Mouse (Mus musculus): ENCODE data around the gene Agap2. TPM values are rescaled to one million over a fixed set of nuclear protein-coding genes. Genes with fewer than 3 reads are reported as not detected.
"Not testable (repeated sequence)": the region's sequence is repeated elsewhere in the genome, so short reads cannot be mapped to it uniquely, and the experiment has no call there.

The Agap2 gene
- polyA plus RNA-seq, 1 experiment from 2014 or later: 0.50 TPM

- H3K9me3 ChIP-seq; H3K4me3 ChIP-seq; H3K36me3 ChIP-seq; H3K27ac ChIP-seq; DNase-seq (ENCODE audit: low spot score): not testable (repeated sequence)
- peaks cover 20% of the 10 kb centered on the region for H3K4me1 ChIP-seq
- peaks cover 32% of the 10 kb centered on the region for H3K27me3 ChIP-seq (ENCODE audit: insufficient read depth, poor library complexity, severe bottlenecking)
- WGBS: 74% methylated on average over 2 of the region's 2 CpGs
Observed at GRCm38 (mm10) chr10:127072969-127073368, 2.1 kb upstream of the Agap2 start.

GRCm38 (mm10) chr10:127073981-127074380 is 1.1 kb upstream of the Agap2 start:
- Histone ChIP-seq H3K4me3 (no peak overlapping the region), H3K27me3 (ENCODE audit: insufficient read depth, poor library complexity, severe bottlenecking) (peaks cover 42% of the 10 kb centered on the region), H3K36me3 (no peaks in the 10 kb centered on the region), H3K4me1 (peaks cover 23% of the 10 kb centered on the region), H3K9me3 (no peaks in the 10 kb centered on the region), H3K27ac (no peak overlapping the region)
- no peak for DNase-seq (ENCODE audit: low spot score)
- WGBS: 91% methylated on average over 1 of the region's 1 CpGs

GRCm38 (mm10) chr10:127075651-127076050 is 567 bp downstream of the Agap2 start:
- no peak for DNase-seq (ENCODE audit: low spot score)
- no peak overlapping the region for H3K27ac ChIP-seq

GRCm38 (mm10) chr10:127076082-127076481 is 998 bp downstream of the Agap2 start:
- DNase-seq (ENCODE audit: low spot score): no peak
- H3K9me3 ChIP-seq: no peaks in the 10 kb centered on the region
- H3K27ac ChIP-seq: no peak overlapping the region
- no peak overlapping the region for H3K4me3 ChIP-seq
- WGBS: 38% methylated on average over 4 of the region's 4 CpGs
- H3K4me1 ChIP-seq: peaks cover 33% of the 10 kb centered on the region
- no peaks in the 10 kb centered on the region for H3K36me3 ChIP-seq
- peaks cover 63% of the 10 kb centered on the region for H3K27me3 ChIP-seq (ENCODE audit: insufficient read depth, poor library complexity, severe bottlenecking)

More at GRCm38 (mm10) chr10:127075651-127076050, 567 bp downstream of the Agap2 start:
- 70% methylated on average over 8 of the region's 8 CpGs for WGBS
- peaks cover 59% of the 10 kb centered on the region for H3K27me3 ChIP-seq (ENCODE audit: insufficient read depth, poor library complexity, severe bottlenecking)
- peaks cover 33% of the 10 kb centered on the region for H3K4me1 ChIP-seq
- no peaks in the 10 kb centered on the region for H3K9me3 ChIP-seq
- H3K4me3 ChIP-seq: no peak overlapping the region
- no peaks in the 10 kb centered on the region for H3K36me3 ChIP-seq

- WGBS: 5% methylated on average over 10 of the region's 10 CpGs
- peaks cover 78% of the 10 kb centered on the region for H3K27me3 ChIP-seq (ENCODE audit: insufficient read depth, poor library complexity, severe bottlenecking)
- peaks cover 41% of the 10 kb centered on the region for H3K4me1 ChIP-seq
- H3K27ac ChIP-seq: no peak overlapping the region
- no peak for DNase-seq (ENCODE audit: low spot score)
- H3K36me3 ChIP-seq: no peaks in the 10 kb centered on the region
- H3K4me3 ChIP-seq: no peak overlapping the region
- H3K9me3 ChIP-seq: no peaks in the 10 kb centered on the region
Observed at GRCm38 (mm10) chr10:127077515-127077914, 2.4 kb downstream of the Agap2 start.

GRCm38 (mm10) chr10:127078001-127078676 is 3.1 kb downstream of the Agap2 start:
- Histone ChIP-seq H3K36me3 (no peaks in the 10 kb centered on the region), H3K27ac (no peak overlapping the region), H3K4me3 (peak overlapping the region; percentile 59), H3K4me1 (peaks cover 45% of the 10 kb centered on the region), H3K27me3 (ENCODE audit: insufficient read depth, poor library complexity, severe bottlenecking) (peaks cover 84% of the 10 kb centered on the region), H3K9me3 (no peaks in the 10 kb centered on the region)
- 4% methylated on average over 12 of the region's 12 CpGs for WGBS
- no peak for DNase-seq (ENCODE audit: low spot score)

GRCm38 (mm10) chr10:127078677-127079575 is 3.8 kb downstream of the Agap2 start:
- peak overlapping the region; percentile 67 for H3K27ac ChIP-seq
- WGBS: under 1% methylated on average over 47 of the region's 49 CpGs
- peaks cover 92% of the 10 kb centered on the region for H3K27me3 ChIP-seq (ENCODE audit: insufficient read depth, poor library complexity, severe bottlenecking)
- no peaks in the 10 kb centered on the region for H3K9me3 ChIP-seq
- H3K4me1 ChIP-seq: peaks cover 51% of the 10 kb centered on the region
- H3K4me3 ChIP-seq: peak overlapping the region; percentile 59
- DNase-seq (ENCODE audit: low spot score): no peak
- H3K36me3 ChIP-seq: no peaks in the 10 kb centered on the region

- no peak for DNase-seq (ENCODE audit: low spot score)
- no peaks in the 10 kb centered on the region for H3K9me3 ChIP-seq
- peak overlapping the region; percentile 59 for H3K4me3 ChIP-seq
- no peak overlapping the region for H3K27ac ChIP-seq
- no peaks in the 10 kb centered on the region for H3K36me3 ChIP-seq
- WGBS: 2% methylated on average over 67 of the region's 70 CpGs
- H3K4me1 ChIP-seq: peaks cover 51% of the 10 kb centered on the region
- peaks cover 98% of the 10 kb centered on the region for H3K27me3 ChIP-seq (ENCODE audit: insufficient read depth, poor library complexity, severe bottlenecking)
Observed at GRCm38 (mm10) chr10:127079665-127080391, 4.7 kb downstream of the Agap2 start.

- 3% methylated on average over 48 of the region's 48 CpGs for WGBS
- Histone ChIP-seq H3K27me3 (ENCODE audit: insufficient read depth, poor library complexity, severe bottlenecking) (peaks cover 87% of the 10 kb centered on the region), H3K9me3 (no peaks in the 10 kb centered on the region), H3K27ac (no peak overlapping the region), H3K36me3 (no peaks in the 10 kb centered on the region), H3K4me3 (peak overlapping the region; percentile 59), H3K4me1 (peaks cover 51% of the 10 kb centered on the region)
- no peak for DNase-seq (ENCODE audit: low spot score)
Observed at GRCm38 (mm10) chr10:127080901-127081780, 6.1 kb downstream of the Agap2 start.

- peak overlapping the region; percentile 59; the same call in 1 of the 2 replicates for H3K4me3 ChIP-seq
- H3K4me1 ChIP-seq: peaks cover 51% of the 10 kb centered on the region
- 24% methylated on average over 8 of the region's 8 CpGs for WGBS
- H3K36me3 ChIP-seq: no peaks in the 10 kb centered on the region
- peaks cover 82% of the 10 kb centered on the region for H3K27me3 ChIP-seq (ENCODE audit: insufficient read depth, poor library complexity, severe bottlenecking)
- no peaks in the 10 kb centered on the region for H3K9me3 ChIP-seq
- DNase-seq (ENCODE audit: low spot score): no peak
- no peak overlapping the region for H3K27ac ChIP-seq
Observed at GRCm38 (mm10) chr10:127081996-127082620, 7.0 kb downstream of the Agap2 start.

- 26% methylated on average over 8 of the region's 8 CpGs for whole genome bisulfite sequencing
- Histone ChIP-seq H3K4me3 (no peak overlapping the region), H3K27ac (0 out of 2 replicates have a peak overlapping the region, but pooled peaks have one; percentile 23), H3K4me1 (peaks cover 48% of the 10 kb centered on the region), H3K36me3 (no peaks in the 10 kb centered on the region), H3K27me3 (ENCODE audit: insufficient read depth, poor library complexity, severe bottlenecking) (peaks cover 81% of the 10 kb centered on the region), H3K9me3 (no peaks in the 10 kb centered on the region)
- DNase-seq (ENCODE audit: low spot score): no peak
Observed at GRCm38 (mm10) chr10:127083292-127083914, 8.3 kb downstream of the Agap2 start.

All from heart, embryonic 10.5 days (tissue).